In the genomic region with DNA sequence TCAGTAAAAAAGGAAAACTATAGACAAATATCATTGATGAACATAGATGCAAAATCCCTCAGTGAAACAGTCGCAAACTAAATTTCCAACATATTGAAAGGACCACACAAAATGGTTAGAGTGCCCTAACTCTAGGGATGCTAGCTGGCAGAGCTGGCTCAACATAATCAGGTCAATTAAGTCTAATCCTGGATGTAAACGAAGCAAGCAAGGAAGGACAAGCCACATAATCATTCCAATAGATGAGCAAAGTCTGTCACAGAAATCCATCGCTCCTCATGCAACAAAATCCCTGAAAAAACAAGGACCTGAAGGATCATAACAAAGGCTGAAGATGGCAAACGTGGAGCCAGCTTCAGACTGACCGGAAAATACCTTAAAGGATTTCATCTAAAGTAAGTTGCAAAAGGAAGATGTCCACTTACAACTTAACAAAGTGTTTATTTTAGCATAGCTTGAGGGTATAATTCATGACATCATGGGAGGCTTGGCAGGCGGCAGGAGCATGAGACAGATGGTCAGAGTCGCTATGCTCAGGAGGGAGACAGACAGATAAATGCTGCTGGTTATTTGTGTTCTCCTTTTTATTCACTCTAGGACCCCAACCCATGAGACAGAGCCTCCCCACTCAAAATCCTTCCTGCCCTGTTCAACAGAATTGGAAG, we compare ENCODE assay signal across 28 mouse cellular contexts. TPM values are rescaled to one million over a fixed set of nuclear protein-coding genes. Genes with fewer than 3 reads are reported as not detected.
DNase-seq lines count a peak whose midpoint lies in the region; ATAC-seq and TF ChIP-seq lines count a peak whose summit lies in the region.
"Had no signal": no experiment of that assay in that cellular context is flagged by ENCODE, and none has a peak within 500 bp of the region (broad histone marks: within the 10 kb centered on the region; RNA-seq: fewer than 3 reads in every experiment).

No protein-coding gene starts in this region.

- no peak for TF ChIP-seq POLR2A in brain, embryonic 14.5 days (IDR thresholded peaks at IDR 0.05; ENCODE audit: borderline replicate concordance, extremely low read depth, insufficient read depth, insufficient read length, poor library complexity, severe bottlenecking)

- POLR2A ChIA-PET in Patski (lab: Charles Lee), result no interaction called here

- peaks cover 4% of the 10 kb centered on the region for H3K27me3 ChIP-seq in Patski
- H3K27me3 ChIP-seq: embryonic facial prominence, embryonic 13.5 days; heart, embryonic 13.5 days; hindbrain, embryonic 13.5 days; limb, embryonic 13.5 days; liver, embryonic 13.5 days; neural tube, embryonic 13.5 days had no signal

- in situ Hi-C loops in Patski (cut with MboI; ENCODE audit: low pct_unique_long_range_greater_than_20kb), result no loop called here

- CTCF ChIA-PET in Patski (lab: Charles Lee), result interaction anchor here (1.2 kb wide), 1 partner anchor 42 kb away, joined by 3 read pairs; no protein-coding TSS in a partner anchor

- peak; percentile 20 for ATAC-seq in Patski
- ATAC-seq: activated CD4-positive, CD25-positive, alpha-beta regulatory T cell, adult 4 months; forebrain, embryonic 14.5 days had no signal

- DNase-seq in layer of hippocampus, adult 11-12 months (ENCODE audit: low spot score), result peak; percentile 26
- DNase-seq in layer of hippocampus, postnatal 10 days (ENCODE audit: low spot score in 2 of 2), result no peak
- DNase-seq in Patski (ENCODE audit: low read depth, low spot score), result no peak
- DNase-seq in brain, embryonic 14.5 days (ENCODE audit: low read depth), result peak; percentile 25
- peak; percentile 84 for DNase-seq in cerebellum, adult 9-10 months
- no peak for DNase-seq in neural tube, embryonic 10.5 days (ENCODE audit: extremely low spot score, low spot score)
- DNase-seq in spleen, postnatal 14 days (ENCODE audit: low spot score in 2 of 2), result no peak
- DNase-seq in liver, result no peak
- DNase-seq: adrenal gland, adult 8-10 months; embryo, embryonic 11 days; gastrocnemius, postnatal 14 days; heart, adult 11 months; heart, postnatal 14 days; kidney, adult 2 months; liver, embryonic 13.5 days; lung, adult 2 months; lung, postnatal 14 days; midbrain, embryonic 14.5 days had no signal

- TF ChIP-seq CTCF in Patski (IDR thresholded peaks at IDR 0.05), result no peak
- no peak for TF ChIP-seq CTCF in brain, embryonic 14.5 days (IDR thresholded peaks at IDR 0.05; ENCODE audit: borderline replicate concordance, extremely low read depth, insufficient read depth, insufficient read length)

RNA-seq across cellular contexts. Expression of a gene that starts 15.6 kb away (rescaled TPM):
- total RNA-seq in layer of hippocampus, postnatal 10 days (2021), result 10 to 100 TPM; 23.3 to 25.0 TPM
- 10.3 TPM for polyA plus RNA-seq in Patski (2021)
- 12.9 and 17.6 TPM in 2 replicates for polyA plus RNA-seq in brain, embryonic 14.5 days (2012; rRNA removed)
- total RNA-seq: MEL had no signal
- polyA plus RNA-seq: activated CD4-positive, CD25-positive, alpha-beta regulatory T cell, adult 4 months; C2C12; erythroblast, embryonic 14.5 days had no signal

Comparison
In these comparisons a context has a peak if more than half of its experiments do, and no peak if none do; other contexts are left out.
1. DNase-seq: peak in layer of hippocampus, adult 11-12 months (single experiment), brain, embryonic 14.5 days (single experiment) and cerebellum, adult 9-10 months (single experiment); none in layer of hippocampus, postnatal 10 days (0 of 2), Patski (single experiment), neural tube, embryonic 10.5 days (single experiment), spleen, postnatal 14 days (0 of 2) and liver (single experiment).